Mouse (Mus musculus): ENCODE data around the gene Lcmt1.

DNA sequence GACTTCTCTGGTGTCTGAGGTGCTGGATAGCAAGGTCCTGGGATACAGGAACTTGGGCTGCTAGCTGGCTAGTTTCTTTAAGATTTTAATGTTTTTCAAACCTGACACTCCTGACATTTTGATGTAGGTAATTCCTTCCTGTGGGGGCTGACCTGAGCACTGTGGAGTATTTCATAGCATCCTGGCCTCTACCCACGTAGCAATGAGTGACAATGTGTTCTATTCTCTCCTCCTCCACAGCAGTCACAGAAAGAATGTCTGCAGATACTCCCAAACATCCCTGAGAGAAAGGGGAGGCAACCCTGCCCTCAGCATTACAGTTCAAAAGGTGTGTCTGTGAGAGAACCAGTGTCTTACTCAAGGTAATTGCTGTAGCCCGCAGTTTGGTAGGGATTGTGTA lies 19.3 kb upstream of the Lcmt1 start:
- no peak for TF ChIP-seq CTCF (conservative IDR thresholded peaks at IDR 0.05 in 1 of 2, IDR thresholded peaks at IDR 0.05 in 1 of 2; ENCODE audit: low read depth in 2 of 2, low read length in 2 of 2)
- TF ChIP-seq JUND (conservative IDR thresholded peaks at IDR 0.05; ENCODE audit: low read depth, low read length) = no peak
- no peak for TF ChIP-seq MEF2A (IDR thresholded peaks at IDR 0.05; ENCODE audit: borderline replicate concordance, low read depth, low read length)
- TF ChIP-seq POLR2A (IDR thresholded peaks at IDR 0.05; ENCODE audit: low read depth, low read length) = no peak
- no peak for TF ChIP-seq TCF12 (IDR thresholded peaks at IDR 0.05; ENCODE audit: low read depth, low read length)
- TF ChIP-seq BHLHE40 (IDR thresholded peaks at IDR 0.05; ENCODE audit: low read depth, low read length) = no peak
- TF ChIP-seq EP300 (IDR thresholded peaks at IDR 0.05; ENCODE audit: low read length) = no peak
- no peak for TF ChIP-seq ZC3H11A (IDR thresholded peaks at IDR 0.05; ENCODE audit: low read depth, low read length)
- no peak for TF ChIP-seq E2F4 (IDR thresholded peaks at IDR 0.05; ENCODE audit: insufficient replicate concordance, low read depth, low read length)
- no peak for TF ChIP-seq JUN (IDR thresholded peaks at IDR 0.05; ENCODE audit: insufficient read depth, low read depth, low read length)
